Mouse (Mus musculus) left cerebral cortex, postnatal 36 days (tissue): ENCODE measurements at regions not wholly inside any gene's neighbourhood (a gene's known extent, or its start where the extent isn't known, plus 50 kb on each side); places are given as distances from the start of the nearest gene placed in this dataset.

Source experiments
- DNase-seq, 2 experiments: peaks; one replicate each; pipeline ENCODE4 v3.0.0; 2021 to 2022; ENCODE audit warnings: low spot score in 2 of 2, mixed read lengths in 1 of 2
- intact Hi-C: fragments of 180-260 bp; cut with DNase I; formaldehyde crosslinking; loops from one replicate; pipeline ENCODE4 v1.15.1; 2025

DNA sequence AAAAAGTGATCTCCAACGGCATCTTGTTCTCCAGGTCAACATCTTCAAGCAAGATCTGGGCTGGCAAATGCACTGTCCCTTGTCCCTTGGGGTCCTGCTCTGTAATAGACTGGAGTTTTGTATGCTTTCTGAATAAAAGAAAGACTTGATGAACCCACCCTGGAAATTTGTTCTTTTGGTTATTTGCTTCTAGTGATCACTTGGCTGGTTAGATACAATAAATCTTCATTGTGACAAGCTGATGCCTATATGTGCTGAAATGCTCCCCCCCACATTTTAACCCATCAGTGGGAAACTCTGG is 65.0 kb downstream of the Dmac1 start:
- intact Hi-C loops, result no loop called here
- no peak for DNase-seq

GRCm38 (mm10) chr4:75212396-75213175 is 65.5 kb downstream of the Dmac1 start:
- intact Hi-C loops, result no loop called here

More at GRCm38 (mm10) chr4:75212396-75213175, 65.5 kb downstream of the Dmac1 start:
- DNase-seq, result peak; percentile 33 to 37
